Mouse (Mus musculus) adrenal gland, postnatal 10 days (tissue): ENCODE data around the gene Bahd1. TPM values are rescaled to one million over a fixed set of nuclear protein-coding genes. Genes with fewer than 3 reads are reported as not detected.
A peak's percentile ranks its signal among the peaks of the same experiment; 100 is the strongest.

Experiments
- DNase-seq: peaks from one replicate; pipeline ENCODE4 v3.0.0; 2021; ENCODE audit warnings: mixed read lengths
- total RNA-seq, 2 experiments: library from RNA; stranded (reverse); gene quantifications; 2 replicates each; pipeline ENCODE4 v1.2.3; 2021

Gene Bahd1
- total RNA-seq, 2 experiments from 2014 or later, result 30.1 to 37.9 TPM

- no peak for DNase-seq
These were observed 41.2 kb downstream of the Bahd1 start for GRCm38 (mm10) chr2:118941341-118941740.

GRCm38 (mm10) chr2:118943232-118943631 lies 43.1 kb downstream of the Bahd1 start:
- DNase-seq, result no peak

GRCm38 (mm10) chr2:118948818-118949217 lies 48.6 kb downstream of the Bahd1 start:
- DNase-seq, result no peak

GRCm38 (mm10) chr2:118949699-118950098 lies 49.5 kb downstream of the Bahd1 start:
- no peak for DNase-seq

- DNase-seq, result no peak
These were observed 56.3 kb downstream of the Bahd1 start for GRCm38 (mm10) chr2:118956497-118956896.

GRCm38 (mm10) chr2:118959644-118960043 lies 59.5 kb downstream of the Bahd1 start:
- no peak for DNase-seq

GRCm38 (mm10) chr2:118960413-118960812 lies 60.2 kb downstream of the Bahd1 start:
- DNase-seq, result no peak

- peak; percentile 55 for DNase-seq
These were observed 61.4 kb downstream of the Bahd1 start for GRCm38 (mm10) chr2:118961546-118961945.

GRCm38 (mm10) chr2:118963007-118963675 lies 63.0 kb downstream of the Bahd1 start:
- no peak for DNase-seq

- no peak for DNase-seq
These were observed 63.5 kb downstream of the Bahd1 start for GRCm38 (mm10) chr2:118963676-118964012.

GRCm38 (mm10) chr2:118969585-118970147 lies 69.5 kb downstream of the Bahd1 start:
- no peak for DNase-seq

GRCm38 (mm10) chr2:118972048-118972447 lies 71.9 kb downstream of the Bahd1 start:
- DNase-seq, result no peak

GRCm38 (mm10) chr2:118972687-118973376 lies 72.7 kb downstream of the Bahd1 start:
- peak; percentile 94 for DNase-seq

Other genes starting within 250 kb of the Bahd1 start
- 10 to 100 TPM in 1 of 2 experiments, 1 to 10 TPM in 1; 8.0 to 13.6 TPM for gene Pak6, start 237.1 kb upstream of the Bahd1 start, total RNA-seq
- gene Ankrd63, start 196.4 kb upstream of the Bahd1 start, total RNA-seq, result under 1 TPM; 0.09 to 0.15 TPM
- gene Plcb2, start 171.9 kb upstream of the Bahd1 start, total RNA-seq, result 1 to 10 TPM; 1.8 to 3.0 TPM
- 10 to 100 TPM; 27.3 to 27.9 TPM for gene Inafm2, start 154.6 kb upstream of the Bahd1 start, total RNA-seq
- gene Ccdc9b, start 137.7 kb upstream of the Bahd1 start, total RNA-seq, result 1 to 10 TPM; 3.2 to 5.5 TPM
- gene Phgr1, start 127.6 kb upstream of the Bahd1 start, total RNA-seq, result not detected
- gene Disp2, start 120.7 kb upstream of the Bahd1 start, total RNA-seq, result 10 to 100 TPM; 22.0 to 26.2 TPM
- 10 to 100 TPM; 18.2 to 19.1 TPM for gene Knstrn, start 86.4 kb upstream of the Bahd1 start, total RNA-seq
- 100 to 1,000 TPM; 157 to 177 TPM for gene Ivd, start 38.4 kb upstream of the Bahd1 start, total RNA-seq
- gene Chst14, start 26.1 kb downstream of the Bahd1 start, total RNA-seq, result 10 to 100 TPM; 11.2 to 15.0 TPM
- gene Ccdc32, start 129.0 kb downstream of the Bahd1 start, total RNA-seq, result 10 to 100 TPM; 17.7 TPM
- gene Rpusd2, start 134.4 kb downstream of the Bahd1 start, total RNA-seq, result 1 to 10 TPM; 5.0 to 5.6 TPM
- gene Knl1, start 146.7 kb downstream of the Bahd1 start, total RNA-seq, result 1 to 10 TPM; 7.5 to 9.8 TPM
- gene Rad51, start 212.4 kb downstream of the Bahd1 start, total RNA-seq, result 1 to 10 TPM; 9.1 to 9.3 TPM